Mouse (Mus musculus) stomach, postnatal 0 days (tissue): ENCODE measurements around the gene Spag16. TPM values are rescaled to one million over a fixed set of nuclear protein-coding genes. Genes with fewer than 3 reads are reported as not detected.

Experiments
- ATAC-seq: fragments of 200-750 bp; cut with Nextera tagmentation; 2 replicates; pipeline ENCODE4 v1.8.0; 2017; ENCODE audit not compliant: low FRiP score, low TSS enrichment
- DNase-seq: peaks from one replicate; pipeline ENCODE4 v3.0.0-alpha.2; 2016; ENCODE audit warnings: low spot score
- H3K27ac ChIP-seq: fragments of 300-500 bp; sonication (generic); replicated peaks from 2 replicates; pipeline ENCODE4 v1.5.1; 2014; ENCODE audit warnings: mild to moderate bottlenecking, control low read depth
- H3K27me3 ChIP-seq: fragments of 300-500 bp; sonication (generic); 2 replicates; pipeline ENCODE4 v1.6.1; 2014; ENCODE audit warnings: low read length; ENCODE audit not compliant: control insufficient read depth, insufficient read depth
- H3K36me3 ChIP-seq: fragments of 300-500 bp; sonication (generic); 2 replicates; pipeline ENCODE4 v1.6.1; 2014; ENCODE audit warnings: low read length, mixed read lengths; ENCODE audit not compliant: control insufficient read depth, insufficient read depth
- H3K4me1 ChIP-seq: fragments of 300-500 bp; sonication (generic); replicated peaks from 2 replicates; pipeline ENCODE4 v1.6.1; 2014; ENCODE audit warnings: antibody characterized with exemption; ENCODE audit not compliant: control insufficient read depth, insufficient read depth
- H3K4me2 ChIP-seq: fragments of 300-500 bp; sonication (generic); replicated peaks from 2 replicates; pipeline ENCODE4 v1.6.1; 2014; ENCODE audit warnings: low read depth, mild to moderate bottlenecking, control low read depth, moderate library complexity
- H3K4me3 ChIP-seq: fragments of 300-500 bp; sonication (generic); 2 replicates; pipeline ENCODE4 v1.5.1; 2014; ENCODE audit warnings: low read depth, low read length, control low read depth
- H3K9ac ChIP-seq: fragments of 300-500 bp; sonication (generic); 2 replicates; pipeline ENCODE4 v1.6.1; 2014; ENCODE audit warnings: mild to moderate bottlenecking, low read length, control low read depth, mixed read lengths
- H3K9me3 ChIP-seq: fragments of 300-500 bp; sonication (generic); 2 replicates; pipeline ENCODE4 v1.6.1; 2016; ENCODE audit warnings: low read length; ENCODE audit not compliant: control insufficient read depth
- CTCF ChIP-seq: IDR thresholded peaks from 2 replicates; pipeline ENCODE4 v1.5.1; 2016; ENCODE audit warnings: antibody characterized with exemption, low read depth, mild to moderate bottlenecking, moderate library complexity
- EP300 ChIP-seq: optimal IDR thresholded peaks from 2 replicates; pipeline ENCODE3; 2016; ENCODE audit warnings: antibody characterized with exemption
- WGBS: fragments of 180-500 bp; shearing (Covaris S2); extraction: QIAGEN DNeasy Blood & Tissue Kit; methylation state at CpG from one replicate; pipeline ENCODE4 v1.1.7; 2014; 5-methylcytosine and 5-hydroxymethylcytosine counted together
- polyA plus RNA-seq: library from polyadenylated mRNA; unstranded; fragments of >200 nt; fragmentation: Nextera tagmentation; extraction: Ambion mirVana; gene quantifications from 2 replicates; pipeline ENCODE4 v1.2.1, GENCODE M21; 2015

Gene Spag16
- polyA plus RNA-seq, 1 experiment from 2014 or later = 0.06 TPM

GRCm38 (mm10) chr1:70067404-70067803 lies 240.6 kb downstream of the Spag16 start:
- H3K36me3 ChIP-seq = no peaks in the 10 kb centered on the region
- no peak overlapping the region for H3K4me2 ChIP-seq
- H3K27ac ChIP-seq = no peak overlapping the region
- no peaks in the 10 kb centered on the region for H3K9me3 ChIP-seq
- ATAC-seq = no peak
- no peak for DNase-seq
- H3K4me1 ChIP-seq = no peaks in the 10 kb centered on the region
- no peak overlapping the region for H3K4me3 ChIP-seq
- H3K9ac ChIP-seq = no peak overlapping the region
- TF ChIP-seq CTCF (no peak), EP300 (no peak)
- 65% methylated on average over 1 of the region's 1 CpGs for WGBS
- H3K27me3 ChIP-seq = no peaks in the 10 kb centered on the region

DNA sequence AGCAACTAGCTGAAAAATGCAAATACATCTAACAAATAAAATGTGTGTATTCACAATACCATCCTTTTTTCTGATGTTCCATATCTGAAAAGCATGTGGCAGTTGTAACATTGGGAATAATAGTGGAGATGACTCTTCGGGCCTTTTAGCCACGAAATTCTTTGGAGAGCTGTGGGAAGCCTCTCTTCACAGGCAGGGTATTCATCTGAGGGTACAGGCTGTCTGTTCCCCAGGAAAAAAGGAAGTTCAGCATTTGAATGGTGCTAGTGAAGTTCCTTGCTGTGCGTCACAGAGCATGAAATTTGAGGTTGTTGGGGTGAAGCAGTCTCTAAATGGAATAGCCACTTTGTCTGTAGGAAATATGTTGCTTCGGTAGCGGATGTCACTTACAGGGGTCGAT lies 246.7 kb downstream of the Spag16 start:
- DNase-seq (no peak), ATAC-seq (no peak)
- Histone ChIP-seq H3K27me3 (no peaks in the 10 kb centered on the region), H3K27ac (no peak overlapping the region), H3K4me3 (no peak overlapping the region), H3K4me1 (no peaks in the 10 kb centered on the region), H3K9ac (no peak overlapping the region), H3K36me3 (no peaks in the 10 kb centered on the region), H3K4me2 (no peak overlapping the region), H3K9me3 (no peaks in the 10 kb centered on the region)
- 73% methylated on average over 6 of the region's 6 CpGs for WGBS
- TF ChIP-seq EP300 (no peak), CTCF (no peak)

GRCm38 (mm10) chr1:70078806-70079205 lies 252.0 kb downstream of the Spag16 start:
- no peaks in the 10 kb centered on the region for H3K36me3 ChIP-seq
- no peak overlapping the region for H3K4me2 ChIP-seq
- TF ChIP-seq CTCF (no peak), EP300 (no peak)
- no peaks in the 10 kb centered on the region for H3K4me1 ChIP-seq
- H3K9me3 ChIP-seq = no peaks in the 10 kb centered on the region
- DNase-seq (no peak), ATAC-seq (no peak)
- H3K27ac ChIP-seq = no peak overlapping the region
- no peak overlapping the region for H3K9ac ChIP-seq
- no peaks in the 10 kb centered on the region for H3K27me3 ChIP-seq
- WGBS = 67% methylated on average over 6 of the region's 6 CpGs
- no peak overlapping the region for H3K4me3 ChIP-seq

- Histone ChIP-seq H3K4me1 (no peaks in the 10 kb centered on the region), H3K4me3 (no peak overlapping the region), H3K9me3 (no peaks in the 10 kb centered on the region), H3K27me3 (no peaks in the 10 kb centered on the region), H3K9ac (no peak overlapping the region), H3K27ac (no peak overlapping the region), H3K36me3 (no peaks in the 10 kb centered on the region), H3K4me2 (no peak overlapping the region)
- DNase-seq = no peak
- ATAC-seq = no peak
- WGBS = 57% methylated on average over 7 of the region's 7 CpGs
- TF ChIP-seq EP300 (no peak), CTCF (no peak)
These were observed 255.6 kb downstream of the Spag16 start for GRCm38 (mm10) chr1:70082208-70082878.

GRCm38 (mm10) chr1:70104683-70105082 lies 277.9 kb downstream of the Spag16 start:
- no peak overlapping the region for H3K4me3 ChIP-seq
- DNase-seq = no peak
- no peaks in the 10 kb centered on the region for H3K9me3 ChIP-seq
- WGBS = 83% methylated on average over 8 of the region's 8 CpGs
- no peak overlapping the region for H3K4me2 ChIP-seq
- no peak overlapping the region for H3K27ac ChIP-seq
- ATAC-seq = no peak
- no peaks in the 10 kb centered on the region for H3K4me1 ChIP-seq
- TF ChIP-seq CTCF = no peak
- no peaks in the 10 kb centered on the region for H3K36me3 ChIP-seq
- no peak overlapping the region for H3K9ac ChIP-seq
- H3K27me3 ChIP-seq = no peaks in the 10 kb centered on the region

GRCm38 (mm10) chr1:70116212-70116982 lies 289.6 kb downstream of the Spag16 start:
- ATAC-seq (no peak), DNase-seq (no peak)
- Histone ChIP-seq H3K27me3 (no peaks in the 10 kb centered on the region), H3K4me3 (no peak overlapping the region), H3K9me3 (no peaks in the 10 kb centered on the region), H3K4me2 (no peak overlapping the region), H3K4me1 (no peaks in the 10 kb centered on the region), H3K36me3 (no peaks in the 10 kb centered on the region), H3K9ac (no peak overlapping the region), H3K27ac (no peak overlapping the region)
- TF ChIP-seq CTCF (no peak), EP300 (no peak)
- WGBS = 70% methylated on average over 4 of the region's 4 CpGs
